Mouse (Mus musculus): ENCODE results near the gene Wdr18.

Gene Wdr18

DNA sequence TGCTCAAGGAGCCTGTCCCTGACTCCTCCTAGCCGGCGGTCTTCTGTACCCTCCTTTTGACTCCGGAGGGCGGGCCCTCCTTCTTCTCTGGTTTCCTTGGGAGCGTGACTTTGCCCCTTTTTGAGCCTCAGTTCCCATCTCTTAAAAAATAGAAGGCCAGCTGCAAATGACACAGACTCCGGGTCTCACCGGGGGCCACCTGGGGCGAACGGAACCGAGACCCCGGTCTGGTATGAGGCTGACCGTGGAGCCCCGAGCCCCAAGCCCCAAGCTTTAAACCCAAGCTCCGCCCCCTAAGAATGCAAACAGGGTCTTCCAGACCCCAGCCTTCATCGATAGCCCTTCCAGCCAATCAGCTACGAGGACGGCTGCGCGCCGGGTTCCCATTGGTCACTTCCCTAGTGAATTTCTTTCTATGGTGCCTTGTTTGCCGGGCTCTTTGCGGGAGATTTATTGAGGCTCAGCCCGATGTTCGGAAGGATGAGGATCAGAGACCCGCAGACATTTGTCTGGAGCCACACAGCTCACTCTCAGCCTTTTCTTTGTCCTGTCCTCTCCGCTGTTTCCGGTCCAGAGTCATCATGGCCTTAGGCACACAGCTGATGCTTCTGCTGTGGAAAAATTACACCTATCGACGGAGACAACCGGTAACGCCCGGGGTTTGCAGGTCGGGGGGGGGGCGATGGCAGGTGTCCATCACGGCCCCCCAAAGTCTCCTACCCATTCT is 37.2 kb downstream of the Wdr18 start:
- DNase-seq (ENCODE audit: low spot score in 2 of 2), result peak in 1 of 2 experiments; percentile 73

DNA sequence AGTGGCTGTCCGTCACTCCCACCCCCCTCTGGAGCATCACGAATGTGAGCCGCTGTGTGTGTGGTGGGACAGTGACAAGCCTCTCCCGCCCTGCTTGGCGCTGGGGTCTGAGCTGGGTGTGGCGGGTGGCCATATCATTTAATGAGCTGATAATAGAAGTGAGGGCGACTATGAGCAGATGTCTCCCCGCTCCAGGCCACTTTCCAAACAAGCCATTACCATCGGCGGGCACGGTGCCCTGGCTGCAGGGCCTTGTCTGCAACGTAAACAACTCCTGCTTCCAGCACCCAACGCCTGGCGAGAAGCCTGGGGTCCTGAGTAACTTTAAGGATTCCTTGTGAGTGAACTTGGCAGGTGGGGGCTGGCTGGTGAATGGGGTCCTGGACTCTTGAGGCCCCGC is 37.9 kb downstream of the Wdr18 start:
- DNase-seq (ENCODE audit: low spot score in 2 of 2), result no peak

DNA sequence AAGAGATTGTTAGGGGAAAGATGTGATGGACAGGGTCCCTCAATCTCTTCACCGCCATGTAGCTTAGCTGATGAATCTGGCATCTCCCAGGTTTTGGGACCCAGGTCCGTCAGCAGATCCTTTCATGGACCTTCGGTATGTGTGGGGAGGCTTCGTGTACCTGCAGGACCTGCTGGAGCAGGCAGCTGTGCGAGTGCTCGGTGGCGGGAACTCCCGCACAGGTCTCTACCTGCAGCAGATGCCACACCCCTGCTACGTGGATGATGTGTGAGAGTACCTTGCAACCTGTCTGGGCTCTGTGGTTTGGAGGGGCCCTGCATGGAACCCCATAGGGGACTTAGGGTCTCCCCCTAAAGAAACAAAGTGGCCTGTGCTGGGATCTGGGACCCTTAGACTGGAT is 42.0 kb downstream of the Wdr18 start:
- DNase-seq (ENCODE audit: low spot score in 2 of 2), result no peak

DNA sequence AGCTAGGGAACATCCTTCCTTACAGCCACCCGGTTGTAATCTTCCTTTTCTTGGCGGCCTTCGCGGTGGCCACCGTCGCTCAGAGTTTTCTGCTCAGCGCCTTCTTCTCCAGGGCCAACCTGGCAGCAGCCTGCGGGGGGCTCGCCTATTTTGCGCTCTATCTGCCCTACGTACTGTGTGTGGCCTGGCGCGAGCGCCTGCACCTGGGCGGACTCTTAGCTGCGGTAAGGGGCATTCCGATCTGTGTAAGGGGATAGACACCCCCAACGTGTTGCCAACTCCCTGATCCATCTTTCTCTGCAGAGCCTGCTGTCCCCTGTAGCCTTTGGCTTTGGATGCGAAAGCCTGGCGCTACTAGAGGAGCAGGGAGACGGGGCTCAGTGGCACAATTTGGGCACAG is 42.9 kb downstream of the Wdr18 start:
- no peak for DNase-seq (ENCODE audit: low spot score in 2 of 2)

DNA sequence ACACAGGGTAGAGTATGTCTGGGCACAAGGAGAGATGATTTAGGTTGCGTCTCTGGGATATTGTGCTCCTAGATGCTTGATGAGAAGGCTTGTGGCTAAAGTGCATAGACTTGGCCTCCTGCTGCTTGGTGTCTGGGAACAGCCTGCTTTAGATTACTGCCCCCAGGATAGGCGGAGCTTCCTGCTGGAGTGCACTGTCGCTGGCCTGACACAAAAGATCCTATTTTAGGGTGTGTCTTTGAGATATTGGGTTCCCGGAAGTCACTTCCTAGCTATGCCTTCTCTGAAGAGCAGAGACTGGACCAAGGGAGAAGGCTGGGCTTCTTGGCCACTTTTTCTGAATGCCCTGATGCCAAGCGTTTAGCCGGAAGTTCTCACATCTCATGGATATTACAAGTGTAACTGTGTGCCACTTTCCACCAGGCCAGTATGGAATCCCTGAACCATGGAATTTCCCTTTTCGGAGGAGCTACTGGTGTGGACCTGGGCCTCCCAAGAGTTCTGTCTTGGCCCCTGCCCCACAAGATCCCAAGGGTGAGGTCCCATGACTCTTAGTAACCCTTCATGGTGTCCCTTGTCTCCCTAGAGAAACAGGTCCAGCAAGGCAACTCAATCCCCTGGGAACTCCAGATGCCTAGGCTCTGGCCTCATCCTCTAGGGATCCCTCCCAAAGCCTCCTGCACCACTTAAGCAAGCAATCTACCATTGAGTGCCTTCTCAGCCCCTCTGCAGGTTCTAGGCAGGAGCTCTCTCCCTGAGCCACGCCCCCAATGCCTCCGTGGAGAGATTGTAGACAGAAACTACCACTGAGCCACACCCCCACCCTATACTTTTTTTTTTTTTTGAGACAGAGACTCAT is 43.7 kb downstream of the Wdr18 start:
- DNase-seq (ENCODE audit: low spot score in 2 of 2), result no peak

DNA sequence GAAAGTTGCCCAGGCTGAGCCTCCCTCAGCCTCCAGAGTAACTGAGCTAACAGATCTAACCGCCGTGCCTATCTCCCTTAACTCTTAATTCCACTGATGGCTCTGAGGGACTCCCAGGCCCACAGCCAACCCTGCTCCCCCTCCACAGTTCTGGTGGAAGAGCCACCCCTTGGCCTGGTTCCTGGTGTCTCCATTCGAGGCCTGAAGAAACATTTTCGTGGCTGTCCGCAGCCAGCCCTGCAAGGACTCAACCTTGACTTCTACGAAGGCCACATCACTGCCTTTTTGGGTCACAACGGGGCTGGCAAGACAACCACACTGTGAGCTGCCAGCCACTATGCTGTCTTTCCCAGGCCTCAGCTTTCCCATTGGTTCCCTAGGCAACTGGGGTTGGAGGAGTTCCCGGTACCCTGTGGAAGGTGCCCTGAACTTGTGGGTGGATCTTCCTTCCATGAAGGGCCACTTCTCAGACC is 44.3 kb downstream of the Wdr18 start:
- no peak for DNase-seq (ENCODE audit: low spot score in 2 of 2)

DNA sequence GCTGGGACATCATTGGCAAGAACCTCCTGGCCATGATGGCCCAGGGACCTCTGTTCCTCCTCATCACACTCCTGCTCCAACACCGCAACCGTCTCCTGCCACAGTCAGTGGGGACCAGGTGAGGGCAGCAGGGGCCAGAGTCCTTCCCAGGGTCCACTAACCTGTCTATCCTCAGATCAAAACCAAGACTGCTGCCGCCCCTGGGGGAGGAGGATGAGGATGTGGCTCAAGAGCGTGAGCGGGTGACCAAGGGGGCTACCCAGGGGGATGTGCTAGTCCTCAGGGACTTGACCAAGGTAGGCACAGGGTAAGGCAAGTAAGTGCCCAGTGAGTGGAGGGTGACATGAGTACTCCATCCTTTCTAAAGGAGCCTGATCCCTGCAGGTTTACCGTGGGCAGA is 51.8 kb downstream of the Wdr18 start:
- no peak for DNase-seq (ENCODE audit: low spot score in 2 of 2)

DNA sequence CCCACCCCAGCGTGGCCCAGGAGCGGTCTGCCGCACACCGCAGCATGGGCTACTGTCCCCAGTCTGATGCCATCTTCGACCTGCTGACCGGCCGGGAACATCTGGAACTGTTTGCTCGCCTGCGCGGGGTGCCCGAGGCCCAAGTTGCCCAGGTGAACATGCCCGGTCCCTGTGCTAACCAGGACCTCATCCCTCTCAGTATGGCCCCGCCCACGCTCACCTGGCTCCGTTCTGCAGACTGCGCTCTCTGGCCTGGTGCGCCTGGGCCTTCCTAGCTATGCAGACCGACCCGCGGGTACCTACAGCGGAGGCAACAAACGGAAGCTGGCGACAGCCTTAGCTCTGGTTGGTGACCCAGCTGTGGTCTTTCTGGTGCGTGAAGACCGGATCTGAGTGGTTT is 53.7 kb downstream of the Wdr18 start:
- DNase-seq (ENCODE audit: low spot score in 2 of 2), result no peak

DNA sequence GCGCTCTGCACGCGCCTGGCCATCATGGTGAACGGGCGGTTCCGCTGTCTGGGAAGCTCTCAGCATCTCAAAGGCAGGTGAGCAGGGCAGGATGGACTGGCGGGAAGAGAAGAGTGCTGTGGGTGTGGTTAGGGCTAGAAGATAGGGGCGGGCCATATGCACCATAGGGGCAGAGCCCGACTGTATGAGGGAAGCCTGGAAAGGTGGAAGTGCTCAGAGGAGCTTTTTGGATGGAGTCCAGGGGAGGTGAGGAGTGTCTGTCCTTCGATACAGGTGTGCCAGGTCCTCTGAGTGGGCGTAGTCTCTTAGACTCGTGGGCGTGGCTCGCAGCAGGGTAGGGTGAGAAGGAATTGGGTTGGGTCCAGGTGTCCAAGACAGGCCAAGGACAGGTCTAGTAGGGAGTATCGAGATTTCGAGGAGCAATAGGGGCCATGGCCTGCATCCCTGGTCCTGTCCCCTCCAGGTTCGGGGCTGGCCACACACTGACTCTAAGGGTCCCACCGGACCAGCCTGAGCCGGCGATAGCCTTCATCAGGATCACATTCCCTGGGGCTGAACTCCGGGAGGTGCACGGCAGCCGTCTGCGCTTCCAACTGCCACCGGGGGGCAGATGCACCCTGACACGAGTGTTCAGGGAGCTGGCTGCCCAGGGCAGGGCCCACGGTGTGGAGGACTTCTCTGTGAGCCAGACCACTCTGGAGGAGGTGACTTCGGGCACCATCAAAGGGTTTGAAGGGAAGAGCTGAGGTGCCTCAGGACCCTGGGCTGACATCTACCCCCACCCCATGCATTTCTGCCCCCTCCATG is 54.7 kb downstream of the Wdr18 start:
- DNase-seq (ENCODE audit: low spot score in 2 of 2), result no peak

DNA sequence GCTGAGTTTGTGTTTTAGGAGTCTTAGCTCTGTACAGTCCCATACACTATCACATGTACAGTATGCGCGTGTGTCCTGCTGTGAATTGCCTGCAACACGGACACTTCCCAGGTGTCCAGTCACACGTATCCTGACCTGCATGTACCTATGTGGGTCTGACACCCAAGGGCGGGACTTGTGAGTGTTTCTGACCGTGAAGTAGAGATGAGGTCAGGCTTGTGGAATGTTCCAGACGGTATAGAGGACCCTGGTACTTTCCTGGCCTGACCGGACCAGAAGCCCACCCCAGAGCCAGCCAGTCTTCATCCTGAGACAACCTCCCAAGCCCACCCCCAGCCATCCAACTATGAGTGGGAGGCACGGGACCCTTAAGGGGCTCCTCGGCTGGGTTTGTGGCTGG is 55.6 kb downstream of the Wdr18 start:
- no peak for DNase-seq (ENCODE audit: low spot score in 2 of 2)

DNA sequence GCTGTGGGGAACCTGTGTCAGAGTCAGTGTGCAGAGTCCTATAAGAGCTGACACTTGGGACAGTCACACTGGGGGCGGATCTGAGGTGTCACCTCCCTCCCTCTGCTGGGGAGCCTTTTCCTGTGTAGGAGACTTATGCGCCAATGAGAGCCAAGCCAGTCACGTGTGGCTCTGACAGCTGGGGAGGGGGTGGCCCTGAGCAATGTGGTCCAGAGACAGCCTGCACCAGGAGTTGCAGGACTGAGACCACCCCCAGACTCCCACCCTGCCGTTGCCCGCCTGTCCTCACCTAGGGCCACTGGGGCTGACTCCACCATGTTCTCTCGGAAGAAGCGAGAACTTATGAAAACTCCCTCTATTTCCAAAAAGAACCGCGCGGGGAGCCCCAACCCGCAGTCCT is 56.6 kb downstream of the Wdr18 start, which contains the start of gene Arhgap45:
Gene Arhgap45, plus strand, starts transcription at position 143 of the 400 bp plus-strand sequence.
- peak in 1 of 2 experiments; percentile 30 for DNase-seq (ENCODE audit: low spot score in 2 of 2)

DNA sequence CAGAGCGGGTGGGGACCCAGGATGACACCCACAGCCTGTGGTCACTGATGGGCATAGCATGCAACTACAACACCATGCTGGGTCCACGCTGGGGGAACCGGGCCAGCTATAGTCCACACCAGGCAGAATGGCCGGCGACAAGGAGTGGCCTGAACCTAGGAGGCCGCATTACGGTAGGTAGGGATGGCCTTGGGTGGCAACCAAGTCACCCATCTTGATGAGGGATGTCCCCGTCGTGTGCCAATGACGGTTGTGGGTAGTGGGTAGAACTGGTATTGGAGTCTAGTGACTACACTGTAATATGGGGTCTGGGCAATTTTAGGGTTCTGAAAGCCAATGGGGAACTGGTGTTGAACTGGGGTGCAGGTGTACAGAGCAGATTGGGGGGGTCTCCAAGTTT is 57.0 kb downstream of the Wdr18 start:
- no peak for DNase-seq (ENCODE audit: low spot score in 2 of 2)

DNA sequence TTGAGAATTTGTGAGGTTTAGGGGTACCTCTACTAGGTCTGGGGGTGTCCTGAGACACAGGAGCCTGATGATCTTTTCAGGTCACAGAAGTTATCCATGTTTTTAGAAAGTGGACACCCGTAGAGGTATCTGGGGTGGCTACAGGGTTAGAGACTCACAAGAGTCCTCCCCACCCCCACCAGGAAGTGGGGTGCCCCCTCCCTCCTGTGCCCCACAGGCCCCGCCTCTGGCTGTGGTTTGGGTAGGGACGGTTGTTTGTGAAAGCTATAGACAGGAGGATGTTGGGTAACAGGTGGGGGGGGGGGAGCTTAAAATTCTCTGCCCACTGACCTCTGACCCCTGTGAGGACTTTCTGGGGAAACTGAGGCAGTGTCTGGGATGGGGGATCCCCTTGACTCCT is 57.4 kb downstream of the Wdr18 start:
- DNase-seq (ENCODE audit: low spot score in 2 of 2), result peak in 1 of 2 experiments; percentile 40

DNA sequence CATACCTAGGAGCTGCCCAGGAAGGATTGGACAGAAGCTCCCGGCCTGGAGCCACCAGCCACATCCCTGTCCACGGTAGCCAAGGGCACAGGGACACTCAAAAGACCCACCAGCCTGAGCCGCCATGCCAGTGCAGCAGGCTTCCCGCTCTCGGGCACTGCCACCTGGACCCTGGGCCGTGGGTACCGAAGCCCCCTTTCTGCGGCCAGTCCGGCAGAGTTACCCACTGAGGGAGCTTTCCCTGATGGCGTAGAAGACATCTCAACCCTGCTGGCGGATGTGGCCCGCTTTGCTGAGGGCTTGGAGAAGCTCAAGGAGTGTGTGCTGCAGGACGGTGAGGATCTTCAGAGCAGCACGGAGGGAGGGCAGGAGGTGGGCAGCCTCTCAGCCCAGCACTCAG is 57.8 kb downstream of the Wdr18 start:
- DNase-seq (ENCODE audit: low spot score in 2 of 2), result no peak

DNA sequence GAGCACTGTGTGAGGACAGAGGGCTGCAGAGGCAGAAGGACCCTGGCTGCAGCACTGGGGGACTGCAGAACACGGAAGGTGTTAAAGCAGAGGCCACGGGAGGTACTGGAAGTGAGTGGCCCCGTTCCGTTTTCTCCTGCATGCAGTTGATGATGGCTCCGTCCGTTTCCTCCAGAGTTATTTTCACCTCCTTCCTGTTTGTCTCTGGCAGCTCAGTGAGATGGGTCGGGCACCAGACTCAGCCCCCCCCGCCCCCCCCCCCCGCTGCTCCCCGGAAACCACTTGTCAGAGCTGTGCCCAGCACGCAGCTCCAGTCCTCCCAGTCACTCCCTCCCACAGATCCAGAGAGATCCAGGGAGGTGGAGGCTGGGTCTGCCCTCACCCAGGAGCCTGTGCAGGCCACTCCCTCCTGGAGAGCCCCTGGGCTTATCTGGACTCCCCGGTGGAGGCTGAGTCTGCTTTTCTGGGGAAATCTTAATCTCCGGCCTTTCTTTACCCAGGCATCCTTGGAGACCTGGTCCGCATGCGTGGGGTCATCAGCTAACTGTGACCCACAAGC is 58.9 kb downstream of the Wdr18 start:
- DNase-seq (ENCODE audit: low spot score in 2 of 2), result peak in 1 of 2 experiments; percentile 35

DNA sequence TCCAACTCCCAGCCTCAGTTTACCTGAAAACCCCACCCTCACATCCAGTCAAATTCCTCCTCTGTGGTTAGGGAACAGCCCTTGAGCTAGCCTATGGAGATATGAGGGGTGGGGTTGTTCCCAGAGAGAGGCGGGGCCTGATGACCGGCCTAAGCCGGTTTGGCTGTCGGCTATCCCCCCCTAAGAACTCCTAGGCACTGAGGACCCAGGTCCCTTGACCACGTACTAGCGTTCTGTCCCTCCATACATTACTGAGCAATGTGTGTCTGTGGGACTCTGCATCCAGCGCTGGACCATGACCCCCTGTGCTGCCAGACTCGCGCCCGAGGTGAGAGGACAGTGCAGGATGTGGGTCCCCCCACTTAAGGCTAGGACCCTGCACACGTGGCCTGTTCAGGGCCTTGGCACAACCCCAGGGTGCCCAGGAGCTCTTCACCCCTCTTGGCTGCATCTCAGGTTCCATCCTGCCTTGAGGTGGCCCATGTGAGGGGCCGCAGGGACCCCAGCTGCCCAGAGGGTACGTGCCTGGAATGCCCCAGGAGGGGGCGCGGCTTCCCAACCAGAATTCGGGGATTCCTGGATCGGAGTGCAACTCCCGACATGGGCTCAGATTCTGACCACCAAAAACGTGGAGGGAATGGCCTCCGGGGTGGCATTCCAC is 59.6 kb downstream of the Wdr18 start:
- DNase-seq (ENCODE audit: low spot score in 2 of 2), result no peak
